ENCODE assay signal across 7 mouse cellular contexts in genomic region chr5:111115519-111116350, GRCm38 (mm10).
DNase-seq lines count a peak whose midpoint lies in the region; ATAC-seq and TF ChIP-seq lines count a peak whose summit lies in the region.

No protein-coding gene starts in this region.

- H3K9me3 ChIP-seq in intestine, postnatal 0 days (ENCODE audit: control insufficient read depth) = no peaks in the 10 kb centered on the region

- ATAC-seq in intestine, postnatal 0 days = no peak

- no peak overlapping the region for H3K4me3 ChIP-seq in spleen, adult 2 months (ENCODE audit: extremely low read depth, insufficient read depth, insufficient read length)
- no peak overlapping the region for H3K4me3 ChIP-seq in intestine, postnatal 0 days (ENCODE audit: low read depth, low read length)

- WGBS in spleen, adult 2 months = 22% methylated on average over 15 of the region's 15 CpGs
- WGBS in intestine, postnatal 0 days = 69% methylated on average over 15 of the region's 15 CpGs

- no peak for TF ChIP-seq CTCF in spleen, adult 2 months (IDR thresholded peaks at IDR 0.05; ENCODE audit: extremely low read depth, insufficient read depth, insufficient read length, insufficient replicate concordance)
- TF ChIP-seq CTCF in intestine, postnatal 0 days (IDR thresholded peaks at IDR 0.05; ENCODE audit: low read depth) = no peak

- H3K4me2 ChIP-seq in intestine, postnatal 0 days (replicated peaks; ENCODE audit: low read depth) = no peak overlapping the region

- H3K9ac ChIP-seq in intestine, postnatal 0 days (ENCODE audit: low read depth, low read length) = no peak overlapping the region

- no peaks in the 10 kb centered on the region for H3K27me3 ChIP-seq in spleen, adult 2 months (ENCODE audit: control insufficient read depth, insufficient read depth, low read length)
- no peaks in the 10 kb centered on the region for H3K27me3 ChIP-seq in intestine, postnatal 0 days (replicated peaks; ENCODE audit: control insufficient read depth, insufficient read depth, low read length)

- DNase-seq in CD4-positive helper T cell, adult 2 months (ENCODE audit: low read depth, low spot score) = peak; percentile 36
- peak; percentile 22 for DNase-seq in MEL-GATA-1-ER (ENCODE audit: extremely low read depth, low read depth)
- peak; percentile 42 to 47 for DNase-seq in heart, adult 9 months (ENCODE audit: low spot score in 2 of 2)
- DNase-seq in kidney, postnatal 25 days = peak; percentile 70 to 82
- DNase-seq in spleen, adult 2 months (ENCODE audit: low read depth in 1 of 2, low spot score in 2 of 2) = peak; percentile 42 to 57
- DNase-seq in left cerebral cortex, adult 9 months (ENCODE audit: low spot score in 2 of 2) = no peak

- no peak for TF ChIP-seq POLR2A in spleen, adult 2 months (IDR thresholded peaks at IDR 0.05; ENCODE audit: low read depth, low read length)

- H3K4me1 ChIP-seq in spleen, adult 2 months (ENCODE audit: control insufficient read depth, insufficient read depth, insufficient read length) = peaks cover 7% of the 10 kb centered on the region; the same call in 1 of the 2 replicates
- H3K4me1 ChIP-seq in intestine, postnatal 0 days (replicated peaks; ENCODE audit: control insufficient read depth, insufficient read depth, low read length) = peaks cover 2% of the 10 kb centered on the region; the same call in 1 of the 2 replicates

- peak overlapping the region; percentile 64 for H3K27ac ChIP-seq in spleen, adult 2 months (ENCODE audit: insufficient read depth, low read length)
- H3K27ac ChIP-seq in intestine, postnatal 0 days (ENCODE audit: low read depth, low read length) = no peak overlapping the region

- no peaks in the 10 kb centered on the region for H3K36me3 ChIP-seq in spleen, adult 2 months (ENCODE audit: control insufficient read depth, insufficient read depth, low read length)
- no peaks in the 10 kb centered on the region for H3K36me3 ChIP-seq in intestine, postnatal 0 days (ENCODE audit: control insufficient read depth, insufficient read depth)

Comparison
In these comparisons a context has a peak if more than half of its experiments do, and no peak if none do; other contexts are left out.
1. DNase-seq: peak in CD4-positive helper T cell, adult 2 months (single experiment), MEL-GATA-1-ER (single experiment), heart, adult 9 months (2 of 2), kidney, postnatal 25 days (2 of 2) and spleen, adult 2 months (2 of 2); none in left cerebral cortex, adult 9 months (0 of 2).